Mouse (Mus musculus) testis, adult 2 months (tissue): ENCODE results near the gene Sp2.

ENCODE experiments used
- CTCF ChIP-seq: fragments of 200-500 bp; IDR thresholded peaks from 2 replicates; pipeline ENCODE4 v1.5.1; 2012; ENCODE audit warnings: low read depth, mild to moderate bottlenecking, inconsistent platforms, low read length, moderate library complexity; ENCODE audit not compliant: control insufficient read depth, insufficient read depth, insufficient replicate concordance
- POLR2A ChIP-seq: fragments of 200-500 bp; IDR thresholded peaks from 2 replicates; pipeline ENCODE4 v1.6.1; 2012; ENCODE audit warnings: low read depth, mild to moderate bottlenecking, inconsistent platforms, low read length, moderate library complexity; ENCODE audit not compliant: control insufficient read depth

DNA sequence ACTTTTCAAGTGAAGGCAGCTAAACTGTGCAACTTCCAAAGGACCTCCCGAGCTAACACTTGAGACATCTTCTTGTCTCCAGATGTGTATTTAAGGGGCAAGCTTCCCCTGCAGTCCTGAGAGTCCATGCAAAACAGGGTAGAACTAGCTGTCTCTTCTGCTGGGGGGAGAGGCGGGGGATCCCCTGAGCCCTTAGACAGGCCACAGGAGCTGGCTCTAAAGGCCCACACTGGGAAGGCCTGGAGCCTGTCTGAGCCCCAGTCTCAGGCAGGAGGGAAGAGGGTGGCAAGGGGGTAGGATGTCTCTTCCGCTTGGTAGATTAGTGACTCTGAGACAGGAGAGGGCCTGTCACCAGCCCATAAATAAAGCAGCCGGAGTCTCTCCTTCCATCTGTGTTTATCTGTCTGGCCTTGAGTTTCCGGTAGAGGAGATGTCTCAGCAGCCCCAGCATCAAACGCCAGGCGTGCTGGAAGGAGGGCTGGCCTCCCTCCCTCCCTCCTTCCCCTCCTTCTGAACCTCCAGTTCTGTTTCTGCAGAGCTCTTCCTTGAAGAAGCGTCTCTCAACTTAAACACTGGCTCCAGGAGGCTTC is 10.1 kb upstream of the Sp2 start:
- TF ChIP-seq POLR2A (no peak), CTCF (no peak)
